Mouse (Mus musculus) bone marrow macrophage, adult 2 months (primary cell): ENCODE measurements around the gene Agtr1b.

Experiments
- CTCF ChIP-seq: IDR thresholded peaks from 2 replicates; pipeline ENCODE4 v1.5.1; 2012; ENCODE audit warnings: low read depth, mild to moderate bottlenecking, low read length, moderate library complexity
- POLR2A ChIP-seq: IDR thresholded peaks from 2 replicates; pipeline ENCODE4 v1.6.1; 2012; ENCODE audit warnings: mild to moderate bottlenecking, low read depth, low read length, borderline replicate concordance

DNA sequence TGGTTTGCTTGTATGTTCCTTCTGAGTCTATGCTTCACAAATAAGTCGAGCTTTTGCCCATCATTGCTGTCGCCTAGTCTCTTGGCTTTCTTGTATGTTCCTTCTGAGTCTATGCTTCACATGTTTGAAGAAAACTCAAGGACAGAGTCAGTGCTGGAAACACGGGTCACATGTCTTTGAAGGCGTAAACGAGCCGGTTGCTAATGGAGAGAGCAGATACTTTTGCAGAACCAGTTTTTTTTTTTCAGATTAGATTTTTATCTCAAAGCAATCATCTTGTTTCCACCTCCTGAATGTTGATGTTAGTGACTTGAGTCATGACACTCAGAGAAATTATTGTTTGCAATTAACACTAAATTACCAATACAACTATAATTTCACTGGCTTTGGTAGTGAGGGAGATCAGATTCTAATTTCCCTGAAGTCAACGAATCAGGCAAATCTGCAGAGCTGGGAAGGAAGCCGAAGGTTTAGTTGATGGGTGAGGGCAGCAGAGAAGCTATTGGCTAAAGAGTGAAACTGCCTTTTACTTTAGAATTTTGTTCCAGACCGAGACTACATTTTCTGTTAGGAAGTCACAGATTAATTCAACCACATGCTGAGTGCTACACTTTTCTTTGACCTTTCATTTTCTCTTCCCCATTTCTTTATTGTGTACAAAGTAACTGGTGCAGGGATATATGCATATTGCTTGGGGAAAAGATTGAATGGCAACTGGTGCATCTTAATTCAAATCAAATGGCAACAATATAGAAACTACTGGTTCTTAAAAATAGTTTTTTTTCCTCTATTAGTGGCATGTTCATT is 72.2 kb downstream of the Agtr1b start:
- TF ChIP-seq CTCF (no peak), POLR2A (no peak)
